Mouse (Mus musculus) E14TG2a.4 (cell line): ENCODE measurements around the gene Elof1.
"Not testable (repeated sequence)": the region's sequence is repeated elsewhere in the genome, so short reads cannot be mapped to it uniquely, and the experiment has no call there.

Source experiments
- H3K27me3 ChIP-seq: 2 replicates; pipeline ENCODE4 v1.6.1; 2014; ENCODE audit warnings: low read length, control low read depth; ENCODE audit not compliant: insufficient read depth
- H3K36me3 ChIP-seq: 2 replicates; pipeline ENCODE4 v1.6.1; 2014; ENCODE audit warnings: low read length, control low read depth; ENCODE audit not compliant: insufficient read depth
- H3K4me1 ChIP-seq: replicated peaks from 2 replicates; pipeline ENCODE4 v1.6.1; 2014; ENCODE audit warnings: low read depth, low read length, control low read depth
- H3K4me3 ChIP-seq: replicated peaks from 2 replicates; pipeline ENCODE4 v1.5.1; 2014; ENCODE audit warnings: mild to moderate bottlenecking, low read length
- H3K9me3 ChIP-seq: 2 replicates; pipeline ENCODE4 v1.6.1; 2014; ENCODE audit warnings: low read length, control low read depth
- CTCF ChIP-seq: conservative IDR thresholded peaks from 2 replicates; pipeline ENCODE4 v1.5.1; 2014; ENCODE audit warnings: low read length
- NANOG ChIP-seq: IDR thresholded peaks from 2 replicates; pipeline ENCODE4 v1.6.1; 2014; ENCODE audit warnings: borderline replicate concordance, low read length, mixed read lengths
- POU5F1 ChIP-seq: IDR thresholded peaks from 2 replicates; pipeline ENCODE4 v1.6.1; 2014; ENCODE audit warnings: low read length, borderline replicate concordance

The Elof1 gene

GRCm38 (mm10) chr9:22156497-22157245 is 39.7 kb upstream of the Elof1 start, which contains the start of gene Pigyl:
TSS of gene Pigyl (plus strand) at chr9:22156846.
- Histone ChIP-seq H3K4me1 (peaks cover 48% of the 10 kb centered on the region), H3K9me3 (peaks cover 11% of the 10 kb centered on the region), H3K36me3 (peaks cover 11% of the 10 kb centered on the region), H3K27me3 (peaks cover 24% of the 10 kb centered on the region), H3K4me3 (peak within 1 kb of the TSS; percentile 88)
- TF ChIP-seq CTCF (no peak), NANOG (no peak), POU5F1 (no peak)

- TF ChIP-seq CTCF (peak; percentile 89), NANOG (no peak)
- H3K36me3 ChIP-seq = peaks cover 11% of the 10 kb centered on the region
- H3K4me1 ChIP-seq = peaks cover 39% of the 10 kb centered on the region
- H3K4me3 ChIP-seq = peak overlapping the region; percentile 88; the same call in 1 of the 2 replicates
- H3K9me3 ChIP-seq = peaks cover under 1% of the 10 kb centered on the region
- peaks cover 24% of the 10 kb centered on the region for H3K27me3 ChIP-seq
Measured at GRCm38 (mm10) chr9:22155614-22156013, 38.6 kb upstream of the Elof1 start.

GRCm38 (mm10) chr9:22153810-22154209 is 36.8 kb upstream of the Elof1 start:
- peak; percentile 52 for TF ChIP-seq CTCF
- no peak for TF ChIP-seq NANOG
- no peak for TF ChIP-seq POU5F1
- Histone ChIP-seq H3K36me3 (peaks cover 10% of the 10 kb centered on the region), H3K4me1 (peaks cover 48% of the 10 kb centered on the region), H3K4me3 (no peak overlapping the region), H3K9me3 (no peaks in the 10 kb centered on the region), H3K27me3 (peaks cover 23% of the 10 kb centered on the region)

- peaks cover 29% of the 10 kb centered on the region for H3K4me1 ChIP-seq
- no peaks in the 10 kb centered on the region for H3K9me3 ChIP-seq
- H3K27me3 ChIP-seq = peaks cover 7% of the 10 kb centered on the region; the same call in 1 of the 2 replicates
- H3K4me3 ChIP-seq = no peak overlapping the region
- TF ChIP-seq CTCF = no peak
- TF ChIP-seq POU5F1 = no peak
- no peak for TF ChIP-seq NANOG
- H3K36me3 ChIP-seq = no peaks in the 10 kb centered on the region
Measured at GRCm38 (mm10) chr9:22150946-22151345, 34.0 kb upstream of the Elof1 start.

- H3K27me3 ChIP-seq, H3K9me3 ChIP-seq, H3K36me3 ChIP-seq: not testable (repeated sequence)
- Histone ChIP-seq H3K4me3 (peak overlapping the region; percentile 55), H3K4me1 (peaks cover 23% of the 10 kb centered on the region)
Measured at GRCm38 (mm10) chr9:22150249-22150693, 33.3 kb upstream of the Elof1 start.

- H3K4me1 ChIP-seq = peaks cover 20% of the 10 kb centered on the region
Measured at GRCm38 (mm10) chr9:22149426-22150248, 32.7 kb upstream of the Elof1 start.

GRCm38 (mm10) chr9:22144304-22144965 is 27.5 kb upstream of the Elof1 start:
- Histone ChIP-seq H3K36me3 (no peaks in the 10 kb centered on the region), H3K4me1 (peaks cover 10% of the 10 kb centered on the region), H3K27me3 (peaks cover 6% of the 10 kb centered on the region; the same call in 1 of the 2 replicates), H3K4me3 (no peak overlapping the region), H3K9me3 (peaks cover 9% of the 10 kb centered on the region)
- TF ChIP-seq CTCF (no peak), POU5F1 (no peak), NANOG (no peak)

More at GRCm38 (mm10) chr9:22149426-22150248, 32.7 kb upstream of the Elof1 start:
- H3K27me3 ChIP-seq = peaks cover 9% of the 10 kb centered on the region; the same call in 1 of the 2 replicates
- TF ChIP-seq NANOG (no peak), POU5F1 (no peak), CTCF (no peak)
- no peaks in the 10 kb centered on the region for H3K36me3 ChIP-seq
- H3K9me3 ChIP-seq = no peaks in the 10 kb centered on the region
- H3K4me3 ChIP-seq = peak overlapping the region; percentile 55

GRCm38 (mm10) chr9:22143108-22144037 is 26.4 kb upstream of the Elof1 start:
- TF ChIP-seq NANOG (no peak), POU5F1 (no peak), CTCF (peak; percentile 93)
- Histone ChIP-seq H3K4me1 (peaks cover 3% of the 10 kb centered on the region; the same call in 1 of the 2 replicates), H3K9me3 (peaks cover 19% of the 10 kb centered on the region), H3K4me3 (no peak overlapping the region), H3K27me3 (peaks cover 6% of the 10 kb centered on the region; the same call in 1 of the 2 replicates), H3K36me3 (no peaks in the 10 kb centered on the region)
